Mouse (Mus musculus): ENCODE results near the gene RPS10-NUDT3. TPM values are rescaled to one million over a fixed set of nuclear protein-coding genes. Genes with fewer than 3 reads are reported as not detected.
A peak's percentile ranks its signal among the peaks of the same experiment; 100 is the strongest.

Gene RPS10-NUDT3
- polyA plus RNA-seq, 1 experiment from 2014 or later = not detected

DNA sequence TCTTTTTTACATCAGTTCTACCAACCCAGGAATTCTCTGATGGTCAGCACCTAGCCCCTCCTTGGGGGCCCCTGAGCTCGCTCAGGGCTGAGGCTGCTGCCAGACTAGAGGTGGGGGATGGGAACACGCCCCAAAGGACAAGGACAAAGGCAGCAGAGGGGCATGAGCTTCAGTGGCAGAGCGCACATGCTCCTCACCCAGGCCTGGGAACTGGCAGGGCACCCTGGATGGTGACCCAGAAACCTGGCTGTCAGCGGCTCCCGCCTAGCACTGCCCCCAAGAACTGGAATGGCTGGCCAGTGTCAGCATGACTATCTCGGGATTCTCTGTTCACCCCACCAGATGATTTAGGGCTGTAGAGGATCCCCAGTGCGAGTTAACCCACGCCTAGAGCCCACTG lies 85.8 kb downstream of the RPS10-NUDT3 start:
- Histone ChIP-seq H3K9me3 (no peaks in the 10 kb centered on the region), H3K27ac (replicated peaks) (peak overlapping the region; percentile 81), H3K27me3 (replicated peaks; ENCODE audit: low read depth, poor library complexity, severe bottlenecking) (peaks cover 10% of the 10 kb centered on the region; the same call in 1 of the 2 replicates), H3K36me3 (replicated peaks) (no peaks in the 10 kb centered on the region), H3K4me1 (peaks cover 59% of the 10 kb centered on the region), H3K4me3 (0 out of 2 replicates have a peak overlapping the region, but pooled peaks have one; percentile 8)
- no peak for DNase-seq (ENCODE audit: low spot score)
- WGBS = 50% methylated on average over 8 of the region's 8 CpGs

- Histone ChIP-seq H3K27me3 (replicated peaks; ENCODE audit: low read depth, poor library complexity, severe bottlenecking) (peaks cover 10% of the 10 kb centered on the region; the same call in 1 of the 2 replicates), H3K4me1 (peaks cover 57% of the 10 kb centered on the region), H3K36me3 (replicated peaks) (no peaks in the 10 kb centered on the region), H3K9me3 (no peaks in the 10 kb centered on the region), H3K27ac (replicated peaks) (no peak overlapping the region), H3K4me3 (no peak overlapping the region)
- DNase-seq (ENCODE audit: low spot score) = no peak
- WGBS = 71% methylated on average over 9 of the region's 9 CpGs
These were observed 87.7 kb downstream of the RPS10-NUDT3 start for GRCm38 (mm10) chr17:27547253-27547868.

DNA sequence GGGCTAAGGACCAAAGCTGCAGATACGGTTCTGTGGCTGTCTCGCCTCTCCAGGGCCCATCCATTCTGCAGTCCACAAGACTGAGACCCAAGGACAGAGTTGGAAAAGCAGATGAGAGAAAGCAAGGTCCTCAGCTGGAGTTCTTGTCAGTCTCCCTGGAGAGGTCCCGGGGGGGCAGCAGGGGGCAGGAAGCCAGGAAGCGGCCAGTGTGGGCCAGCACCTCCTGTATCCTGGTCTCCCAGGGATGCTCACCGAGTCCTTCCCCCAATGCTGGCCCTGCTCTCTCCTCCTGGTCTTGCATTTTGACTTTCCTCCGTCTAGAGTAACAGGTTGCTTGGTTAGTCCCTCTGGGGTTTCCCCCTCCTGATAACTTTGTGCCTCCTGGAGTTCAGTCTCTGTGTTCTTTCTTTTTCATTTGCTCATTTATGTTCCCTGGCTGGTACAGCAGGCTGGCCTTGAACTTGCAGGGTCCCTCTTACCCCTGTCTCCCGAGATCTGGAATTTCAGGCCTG lies 88.4 kb downstream of the RPS10-NUDT3 start:
- WGBS = 67% methylated on average over 7 of the region's 7 CpGs
- Histone ChIP-seq H3K27ac (replicated peaks) (no peak overlapping the region), H3K4me1 (peaks cover 56% of the 10 kb centered on the region)

DNA sequence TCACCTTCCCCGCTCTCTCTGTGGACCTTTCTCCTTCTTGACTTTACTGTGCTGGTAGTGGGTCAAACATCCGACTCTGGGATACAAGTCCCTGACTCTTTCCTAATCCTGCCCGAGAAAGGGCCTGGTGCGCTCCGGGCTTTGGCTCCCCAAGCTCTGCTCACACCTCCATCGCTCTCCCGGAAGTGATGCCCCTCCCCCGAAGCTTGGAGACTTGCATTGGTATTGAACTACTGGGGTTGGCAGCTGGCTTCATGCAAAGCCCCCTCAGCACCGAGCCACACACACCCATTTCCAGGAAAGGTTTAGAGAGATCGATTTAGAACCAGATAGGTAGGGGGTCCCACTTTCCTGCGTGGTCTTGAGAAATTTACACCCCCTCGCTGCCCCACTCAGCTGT lies 89.0 kb downstream of the RPS10-NUDT3 start:
- Histone ChIP-seq H3K27ac (replicated peaks) (no peak overlapping the region), H3K4me3 (no peak overlapping the region), H3K27me3 (replicated peaks; ENCODE audit: low read depth, poor library complexity, severe bottlenecking) (peaks cover 10% of the 10 kb centered on the region; the same call in 1 of the 2 replicates), H3K4me1 (peaks cover 58% of the 10 kb centered on the region), H3K9me3 (no peaks in the 10 kb centered on the region), H3K36me3 (replicated peaks) (no peaks in the 10 kb centered on the region)
- 46% methylated on average over 12 of the region's 12 CpGs for WGBS
- DNase-seq (ENCODE audit: low spot score) = no peak

More for the DNA sequence above, 88.4 kb downstream of the RPS10-NUDT3 start:
- peaks cover 10% of the 10 kb centered on the region; the same call in 1 of the 2 replicates for H3K27me3 ChIP-seq (replicated peaks; ENCODE audit: low read depth, poor library complexity, severe bottlenecking)
- no peak overlapping the region for H3K4me3 ChIP-seq
- no peaks in the 10 kb centered on the region for H3K9me3 ChIP-seq
- no peaks in the 10 kb centered on the region for H3K36me3 ChIP-seq (replicated peaks)
- no peak for DNase-seq (ENCODE audit: low spot score)

GRCm38 (mm10) chr17:27544551-27544950 lies 90.5 kb downstream of the RPS10-NUDT3 start:
- Histone ChIP-seq H3K4me1 (peaks cover 54% of the 10 kb centered on the region), H3K27me3 (replicated peaks; ENCODE audit: low read depth, poor library complexity, severe bottlenecking) (peaks cover 10% of the 10 kb centered on the region; the same call in 1 of the 2 replicates), H3K36me3 (replicated peaks) (no peaks in the 10 kb centered on the region), H3K4me3 (no peak overlapping the region), H3K27ac (replicated peaks) (no peak overlapping the region), H3K9me3 (no peaks in the 10 kb centered on the region)
- 90% methylated on average over 11 of the region's 11 CpGs for WGBS
- no peak for DNase-seq (ENCODE audit: low spot score)

DNA sequence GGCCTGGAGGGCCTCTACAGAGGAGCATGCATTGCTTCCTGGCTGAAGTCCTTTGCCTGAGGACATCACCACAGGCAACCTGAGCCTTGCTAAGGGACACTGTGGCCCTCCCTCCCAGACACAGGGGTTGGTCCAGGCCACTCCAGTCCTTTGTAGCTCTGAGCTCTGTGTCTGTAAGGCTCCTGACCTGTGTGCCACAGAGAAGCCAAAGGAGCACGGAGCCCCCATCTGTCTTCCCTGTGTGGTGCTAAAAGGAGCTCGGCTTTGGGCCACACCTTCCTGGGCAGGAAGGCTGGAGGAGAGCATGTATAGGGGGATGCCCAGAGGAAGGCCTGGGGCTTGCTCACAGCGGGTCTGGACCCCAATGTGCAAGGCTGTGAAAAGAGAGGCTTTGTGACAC lies 93.0 kb downstream of the RPS10-NUDT3 start:
- H3K27ac ChIP-seq (replicated peaks) = 0 out of 2 replicates have a peak overlapping the region, but pooled peaks have one; percentile 1
- H3K9me3 ChIP-seq = no peaks in the 10 kb centered on the region
- DNase-seq (ENCODE audit: low spot score) = no peak
- 73% methylated on average over 3 of the region's 3 CpGs for WGBS
- H3K36me3 ChIP-seq (replicated peaks) = no peaks in the 10 kb centered on the region
- no peak overlapping the region for H3K4me3 ChIP-seq
- peaks cover 10% of the 10 kb centered on the region; the same call in 1 of the 2 replicates for H3K27me3 ChIP-seq (replicated peaks; ENCODE audit: low read depth, poor library complexity, severe bottlenecking)
- H3K4me1 ChIP-seq = peaks cover 38% of the 10 kb centered on the region

- Histone ChIP-seq H3K4me1 (peaks cover 37% of the 10 kb centered on the region), H3K36me3 (replicated peaks) (no peaks in the 10 kb centered on the region), H3K9me3 (no peaks in the 10 kb centered on the region), H3K27ac (replicated peaks) (no peak overlapping the region), H3K4me3 (no peak overlapping the region), H3K27me3 (replicated peaks; ENCODE audit: low read depth, poor library complexity, severe bottlenecking) (peaks cover 4% of the 10 kb centered on the region; the same call in 1 of the 2 replicates)
- 58% methylated on average over 2 of the region's 2 CpGs for WGBS
- DNase-seq (ENCODE audit: low spot score) = no peak
These were observed 93.8 kb downstream of the RPS10-NUDT3 start for GRCm38 (mm10) chr17:27541261-27541660.

DNA sequence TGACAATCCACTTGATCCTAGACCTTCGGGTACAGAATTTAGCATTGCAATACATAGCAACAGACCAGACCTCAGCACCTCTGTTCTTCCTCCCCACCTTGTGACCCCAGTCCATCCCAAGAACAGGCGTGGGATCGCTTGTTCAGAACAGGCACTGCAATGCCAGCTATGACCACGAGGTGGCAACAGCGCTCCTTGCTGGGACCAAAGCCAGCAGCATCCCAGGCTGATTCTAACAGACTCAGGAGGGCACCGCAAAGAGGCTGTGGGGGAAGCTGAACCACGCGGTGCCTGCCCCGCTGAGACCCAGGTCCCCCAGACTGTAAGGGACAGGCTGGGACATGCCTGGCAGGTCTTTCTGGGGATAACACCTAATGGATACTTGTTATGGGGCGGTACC lies 100.3 kb downstream of the RPS10-NUDT3 start:
- H3K4me1 ChIP-seq = peaks cover 11% of the 10 kb centered on the region
- no peaks in the 10 kb centered on the region for H3K27me3 ChIP-seq (replicated peaks; ENCODE audit: low read depth, poor library complexity, severe bottlenecking)
- H3K27ac ChIP-seq (replicated peaks) = no peak overlapping the region
- peak overlapping the region; percentile 29; the same call in 1 of the 2 replicates for H3K4me3 ChIP-seq
- WGBS = 4% methylated on average over 10 of the region's 10 CpGs
- no peaks in the 10 kb centered on the region for H3K9me3 ChIP-seq
- H3K36me3 ChIP-seq (replicated peaks) = no peaks in the 10 kb centered on the region
- peak; percentile 92 for DNase-seq (ENCODE audit: low spot score)

DNA sequence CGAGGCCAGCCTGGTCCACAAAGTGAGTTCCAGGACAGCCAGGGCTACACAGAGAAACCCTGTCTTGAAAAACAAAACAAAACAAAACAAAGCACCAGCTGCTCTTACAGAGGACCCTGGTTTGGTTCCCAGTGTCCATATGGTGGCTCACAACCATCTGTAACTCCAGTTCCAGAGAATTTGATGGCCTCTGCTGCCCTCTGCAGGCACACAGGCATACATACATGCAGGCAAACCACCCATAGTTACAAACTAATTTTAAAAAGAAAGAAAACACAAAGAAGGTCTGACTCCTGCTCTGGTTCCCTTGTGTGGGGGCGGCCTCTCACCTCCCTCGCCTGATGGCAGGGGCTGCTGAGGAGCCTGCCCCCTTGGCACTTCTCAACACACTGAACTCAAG lies 101.7 kb downstream of the RPS10-NUDT3 start:
- no peak overlapping the region for H3K27ac ChIP-seq (replicated peaks)
- H3K9me3 ChIP-seq = no peaks in the 10 kb centered on the region
- WGBS = 83% methylated on average over 3 of the region's 3 CpGs
- no peaks in the 10 kb centered on the region for H3K27me3 ChIP-seq (replicated peaks; ENCODE audit: low read depth, poor library complexity, severe bottlenecking)
- peaks cover 19% of the 10 kb centered on the region for H3K4me1 ChIP-seq
- no peaks in the 10 kb centered on the region for H3K36me3 ChIP-seq (replicated peaks)
- H3K4me3 ChIP-seq = no peak overlapping the region
- no peak for DNase-seq (ENCODE audit: low spot score)

DNA sequence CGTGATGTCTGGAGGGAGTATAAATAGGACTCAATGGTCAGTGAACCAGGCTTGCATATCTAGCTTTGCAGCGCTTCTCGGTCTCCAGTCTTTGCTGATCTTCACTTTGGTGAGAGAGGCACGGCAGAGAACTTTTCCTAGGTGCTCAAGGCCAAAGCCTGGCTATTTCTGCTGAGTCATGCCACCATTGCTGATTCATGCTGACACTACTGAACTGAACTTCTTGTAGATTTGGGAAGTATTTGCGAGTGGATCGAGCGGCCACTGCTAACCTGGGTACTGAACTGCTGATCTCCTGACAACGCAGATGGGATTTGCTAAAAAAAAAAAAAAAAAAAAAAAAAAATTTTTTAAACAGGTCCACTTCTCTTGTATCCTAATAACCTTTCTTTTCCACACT lies 102.9 kb downstream of the RPS10-NUDT3 start:
- Histone ChIP-seq H3K4me1 (peaks cover 24% of the 10 kb centered on the region), H3K4me3 (no peak overlapping the region), H3K27me3 (replicated peaks; ENCODE audit: low read depth, poor library complexity, severe bottlenecking) (no peaks in the 10 kb centered on the region), H3K36me3 (replicated peaks) (no peaks in the 10 kb centered on the region), H3K9me3 (no peaks in the 10 kb centered on the region), H3K27ac (replicated peaks) (no peak overlapping the region)
- WGBS = 93% methylated on average over 8 of the region's 8 CpGs
- no peak for DNase-seq (ENCODE audit: low spot score)

Other genes with a start within 250 kb of the RPS10-NUDT3 start
- gene Grm4, start 113.8 kb downstream of the RPS10-NUDT3 start, polyA plus RNA-seq (2016; fragmentation: Nextera tagmentation; extraction: Ambion mirVana) = 0.96 and 1.3 TPM in 2 replicates
- 819 and 896 TPM in 2 replicates for gene Hmga1, start 78.7 kb downstream of the RPS10-NUDT3 start, polyA plus RNA-seq (2016; fragmentation: Nextera tagmentation; extraction: Ambion mirVana)
- 12.1 and 15.9 TPM in 2 replicates for gene AI413582, start 69.5 kb downstream of the RPS10-NUDT3 start, polyA plus RNA-seq (2016; fragmentation: Nextera tagmentation; extraction: Ambion mirVana)
- gene Nudt3, start 11.7 kb downstream of the RPS10-NUDT3 start, polyA plus RNA-seq (2016; fragmentation: Nextera tagmentation; extraction: Ambion mirVana) = 85.5 and 87.8 TPM in 2 replicates
- gene Rps10, start 1.4 kb upstream of the RPS10-NUDT3 start, polyA plus RNA-seq (2016; fragmentation: Nextera tagmentation; extraction: Ambion mirVana) = 906 and 913 TPM in 2 replicates
- 5.2 and 6.9 TPM in 2 replicates for gene Pacsin1, start 20.3 kb upstream of the RPS10-NUDT3 start, polyA plus RNA-seq (2016; fragmentation: Nextera tagmentation; extraction: Ambion mirVana)
- 0.15 and 0.43 TPM in 2 replicates for gene Spdef, start 93.7 kb upstream of the RPS10-NUDT3 start, polyA plus RNA-seq (2016; fragmentation: Nextera tagmentation; extraction: Ambion mirVana)
- gene D17Wsu92e, start 185.4 kb upstream of the RPS10-NUDT3 start, polyA plus RNA-seq (2016; fragmentation: Nextera tagmentation; extraction: Ambion mirVana) = 15.5 and 15.7 TPM in 2 replicates
- 412 and 414 TPM in 2 replicates for gene Snrpc, start 202.9 kb upstream of the RPS10-NUDT3 start, polyA plus RNA-seq (2016; fragmentation: Nextera tagmentation; extraction: Ambion mirVana)
- 9.5 and 10.3 TPM in 2 replicates for gene Uhrf1bp1, start 221.2 kb upstream of the RPS10-NUDT3 start, polyA plus RNA-seq (2016; fragmentation: Nextera tagmentation; extraction: Ambion mirVana)